Mouse (Mus musculus): ENCODE measurements around the gene Abca13.
"Not testable (repeated sequence)": the region's sequence is repeated elsewhere in the genome, so short reads cannot be mapped to it uniquely, and the experiment has no call there.

Gene Abca13

GRCm38 (mm10) chr11:9285759-9286158 lies 94.0 kb downstream of the Abca13 start:
- no peak for DNase-seq (ENCODE audit: low read depth, low spot score)

GRCm38 (mm10) chr11:9291168-9291567 lies 99.4 kb downstream of the Abca13 start:
- peak; percentile 34 for DNase-seq (ENCODE audit: low read depth, low spot score)

- no peak for DNase-seq (ENCODE audit: low read depth, low spot score)
Observed at GRCm38 (mm10) chr11:9299615-9300014, 107.9 kb downstream of the Abca13 start.

GRCm38 (mm10) chr11:9305450-9305849 lies 113.7 kb downstream of the Abca13 start:
- no peak for DNase-seq (ENCODE audit: low read depth, low spot score)

GRCm38 (mm10) chr11:9316545-9316944 lies 124.8 kb downstream of the Abca13 start:
- no peak for DNase-seq (ENCODE audit: low read depth, low spot score)

GRCm38 (mm10) chr11:9317076-9317929 lies 125.6 kb downstream of the Abca13 start:
- DNase-seq (ENCODE audit: low read depth, low spot score) = peak; percentile 78

- peak; percentile 8 for DNase-seq (ENCODE audit: low read depth, low spot score)
Observed at GRCm38 (mm10) chr11:9338151-9338550, 146.4 kb downstream of the Abca13 start.

GRCm38 (mm10) chr11:9347724-9348123 lies 156.0 kb downstream of the Abca13 start:
- DNase-seq (ENCODE audit: low read depth, low spot score) = peak; percentile 47

- no peak for DNase-seq (ENCODE audit: low read depth, low spot score)
Observed at GRCm38 (mm10) chr11:9373160-9373559, 181.4 kb downstream of the Abca13 start.

GRCm38 (mm10) chr11:9374426-9374825 lies 182.7 kb downstream of the Abca13 start:
- not testable (repeated sequence) for DNase-seq (ENCODE audit: low read depth, low spot score)

GRCm38 (mm10) chr11:9388520-9388919 lies 196.8 kb downstream of the Abca13 start:
- DNase-seq (ENCODE audit: low read depth, low spot score) = no peak

GRCm38 (mm10) chr11:9416946-9417345 lies 225.2 kb downstream of the Abca13 start:
- no peak for DNase-seq (ENCODE audit: low read depth, low spot score)

GRCm38 (mm10) chr11:9420205-9420604 lies 228.5 kb downstream of the Abca13 start:
- DNase-seq (ENCODE audit: low read depth, low spot score) = peak; percentile 25

GRCm38 (mm10) chr11:9427411-9427810 lies 235.7 kb downstream of the Abca13 start:
- no peak for DNase-seq (ENCODE audit: low read depth, low spot score)

- peak; percentile 65 for DNase-seq (ENCODE audit: low read depth, low spot score)
Observed at GRCm38 (mm10) chr11:9432807-9433206, 241.1 kb downstream of the Abca13 start.

- no peak for DNase-seq (ENCODE audit: low read depth, low spot score)
Observed at GRCm38 (mm10) chr11:9436617-9437016, 244.9 kb downstream of the Abca13 start.

GRCm38 (mm10) chr11:9439781-9440180 lies 248.0 kb downstream of the Abca13 start:
- DNase-seq (ENCODE audit: low read depth, low spot score) = no peak

GRCm38 (mm10) chr11:9441192-9441591 lies 249.4 kb downstream of the Abca13 start:
- DNase-seq (ENCODE audit: low read depth, low spot score) = peak; percentile 67

GRCm38 (mm10) chr11:9472400-9472799 lies 280.7 kb downstream of the Abca13 start:
- DNase-seq (ENCODE audit: low read depth, low spot score) = no peak

GRCm38 (mm10) chr11:9481511-9481910 lies 289.8 kb downstream of the Abca13 start:
- peak; percentile 71 for DNase-seq (ENCODE audit: low read depth, low spot score)

GRCm38 (mm10) chr11:9500326-9501142 lies 308.8 kb downstream of the Abca13 start:
- peak; percentile 59 for DNase-seq (ENCODE audit: low read depth, low spot score)

- not testable (repeated sequence) for DNase-seq (ENCODE audit: low read depth, low spot score)
Observed at GRCm38 (mm10) chr11:9514966-9515365, 323.2 kb downstream of the Abca13 start.
